Mouse (Mus musculus): ENCODE data around the gene Tspan3.

The Tspan3 gene

GRCm38 (mm10) chr9:56107527-56107926, 57.8 kb downstream of the Tspan3 start:
- no peak for DNase-seq

- no peak for DNase-seq
These were observed 58.8 kb downstream of the Tspan3 start for GRCm38 (mm10) chr9:56106274-56107072.

GRCm38 (mm10) chr9:56104921-56105320, 60.4 kb downstream of the Tspan3 start:
- no peak for DNase-seq

GRCm38 (mm10) chr9:56101022-56101421, 64.3 kb downstream of the Tspan3 start:
- no peak for DNase-seq

GRCm38 (mm10) chr9:56100041-56100522, 65.2 kb downstream of the Tspan3 start:
- DNase-seq = peak; percentile 26

- no peak for DNase-seq
These were observed 67.5 kb downstream of the Tspan3 start for GRCm38 (mm10) chr9:56097584-56098298.

- DNase-seq = peak; percentile 63
These were observed 73.2 kb downstream of the Tspan3 start for GRCm38 (mm10) chr9:56092102-56092501.

GRCm38 (mm10) chr9:56090546-56091225, 74.6 kb downstream of the Tspan3 start:
- peak; percentile 65 for DNase-seq

- peak; percentile 94 for DNase-seq
These were observed 75.3 kb downstream of the Tspan3 start, which contains the start of gene Pstpip1 for GRCm38 (mm10) chr9:56089778-56090520. Gene Pstpip1, plus strand, starts transcription at chr9:56089962.

GRCm38 (mm10) chr9:56086524-56086923, 78.8 kb downstream of the Tspan3 start:
- DNase-seq = no peak

Data from thymus, postnatal 25 days (tissue).